Mouse (Mus musculus): ENCODE measurements around the gene Arap2.

Arap2 gene

GRCm38 (mm10) chr5:62765784-62766701 is at the start of gene Arap2:
Gene Arap2, minus strand, starts transcription at chr5:62766159.
- peak; percentile 26 to 70 for DNase-seq (ENCODE audit: low spot score in 2 of 2)

- no peak for DNase-seq (ENCODE audit: low spot score in 2 of 2)
These were observed 49.8 kb upstream of the Arap2 start for GRCm38 (mm10) chr5:62815741-62816140.

GRCm38 (mm10) chr5:62814072-62814414 is 48.1 kb upstream of the Arap2 start:
- DNase-seq (ENCODE audit: low spot score in 2 of 2), result no peak

GRCm38 (mm10) chr5:62813402-62814071 is 47.6 kb upstream of the Arap2 start, which contains the start of gene Dthd1:
Gene Dthd1, plus strand, starts transcription at chr5:62813823.
- no peak for DNase-seq (ENCODE audit: low spot score in 2 of 2)

- DNase-seq (ENCODE audit: low spot score in 2 of 2), result no peak
These were observed 26.8 kb upstream of the Arap2 start for GRCm38 (mm10) chr5:62792776-62793175.

GRCm38 (mm10) chr5:62790921-62791564 is 25.1 kb upstream of the Arap2 start:
- DNase-seq (ENCODE audit: low spot score in 2 of 2), result no peak

GRCm38 (mm10) chr5:62786809-62787208 is 20.9 kb upstream of the Arap2 start:
- DNase-seq (ENCODE audit: low spot score in 2 of 2), result no peak

- no peak for DNase-seq (ENCODE audit: low spot score in 2 of 2)
These were observed 12.7 kb upstream of the Arap2 start for GRCm38 (mm10) chr5:62778682-62779081.

GRCm38 (mm10) chr5:62777804-62778203 is 11.8 kb upstream of the Arap2 start:
- DNase-seq (ENCODE audit: low spot score in 2 of 2), result no peak

GRCm38 (mm10) chr5:62771775-62772599 is 6.0 kb upstream of the Arap2 start:
- DNase-seq (ENCODE audit: low spot score in 2 of 2), result no peak

- no peak for DNase-seq (ENCODE audit: low spot score in 2 of 2)
These were observed 538 bp downstream of the Arap2 start for GRCm38 (mm10) chr5:62765459-62765783.

- DNase-seq (ENCODE audit: low spot score in 2 of 2), result no peak
These were observed 1.8 kb downstream of the Arap2 start for GRCm38 (mm10) chr5:62764161-62764560.

GRCm38 (mm10) chr5:62763046-62763445 is 2.9 kb downstream of the Arap2 start:
- DNase-seq (ENCODE audit: low spot score in 2 of 2), result no peak

- DNase-seq (ENCODE audit: low spot score in 2 of 2), result no peak
These were observed 3.5 kb downstream of the Arap2 start for GRCm38 (mm10) chr5:62762298-62762960.

- DNase-seq (ENCODE audit: low spot score in 2 of 2), result no peak
These were observed 5.0 kb downstream of the Arap2 start for GRCm38 (mm10) chr5:62760791-62761504.

- no peak for DNase-seq (ENCODE audit: low spot score in 2 of 2)
These were observed 10.0 kb downstream of the Arap2 start for GRCm38 (mm10) chr5:62755808-62756527.

GRCm38 (mm10) chr5:62752934-62753333 is 13.0 kb downstream of the Arap2 start:
- DNase-seq (ENCODE audit: low spot score in 2 of 2), result no peak

- no peak for DNase-seq (ENCODE audit: low spot score in 2 of 2)
These were observed 14.3 kb downstream of the Arap2 start for GRCm38 (mm10) chr5:62751692-62752091.

- DNase-seq (ENCODE audit: low spot score in 2 of 2), result no peak
These were observed 17.8 kb downstream of the Arap2 start for GRCm38 (mm10) chr5:62748168-62748567.
